Mouse (Mus musculus) skeletal muscle tissue, adult 2 months (tissue): ENCODE measurements at regions not wholly inside any gene's neighbourhood (a gene's known extent, or its start where the extent isn't known, plus 50 kb on each side); places are given as distances from the start of the nearest gene placed in this dataset.

ENCODE experiments used
- DNase-seq: peaks from one replicate; pipeline ENCODE4 v3.0.0-alpha.2; 2012; ENCODE audit warnings: low read depth, low spot score

DNA sequence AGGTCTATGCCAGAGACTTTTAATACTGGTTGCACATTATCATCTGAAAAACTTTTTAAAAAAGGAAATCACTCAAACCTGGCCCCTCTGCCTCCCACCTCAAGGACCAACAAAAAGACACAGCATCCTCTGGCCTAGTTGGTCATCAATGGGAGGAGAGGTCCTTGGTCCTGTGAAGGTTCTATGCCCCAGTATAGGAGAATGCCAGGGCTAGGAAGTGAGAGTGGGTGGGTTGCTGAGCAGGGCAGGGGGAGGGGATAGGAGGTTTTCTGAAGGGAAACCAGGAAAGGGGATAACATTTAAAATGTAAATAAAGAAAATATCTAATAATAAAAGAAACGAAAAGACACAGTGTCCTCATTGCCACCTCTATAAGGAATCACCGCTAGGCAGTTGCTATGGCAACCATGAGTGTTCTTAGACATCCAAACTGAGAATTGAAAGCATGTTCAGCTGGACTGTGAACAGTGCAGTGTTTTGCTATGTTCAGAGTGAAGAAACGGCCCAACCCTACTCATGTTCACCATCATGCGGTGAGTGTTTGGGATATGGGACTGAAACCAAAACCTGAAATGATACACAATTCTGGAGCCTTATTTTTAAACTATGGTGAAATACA, 82.5 kb upstream of the 4933402D24Rik start:
- no peak for DNase-seq

DNA sequence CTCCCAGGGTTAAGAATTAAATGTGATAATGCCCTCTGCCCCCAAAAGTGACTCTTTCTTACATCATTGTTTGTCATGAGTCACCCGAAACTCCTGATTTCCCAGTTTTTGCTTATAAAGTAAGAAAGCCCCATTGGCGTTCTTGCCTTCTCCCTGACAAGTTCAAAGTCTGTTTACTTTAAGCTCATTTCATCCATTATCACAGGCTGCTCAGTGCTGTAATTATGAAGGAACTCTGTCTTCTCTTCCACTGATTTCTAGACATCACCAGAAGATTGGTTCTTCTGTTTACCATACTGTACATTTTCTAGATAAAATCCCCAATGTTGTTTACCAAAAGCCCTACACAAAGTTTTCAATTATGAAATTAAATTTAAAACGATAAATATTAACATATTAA, 81.2 kb upstream of the 4933402D24Rik start:
- DNase-seq = no peak

DNA sequence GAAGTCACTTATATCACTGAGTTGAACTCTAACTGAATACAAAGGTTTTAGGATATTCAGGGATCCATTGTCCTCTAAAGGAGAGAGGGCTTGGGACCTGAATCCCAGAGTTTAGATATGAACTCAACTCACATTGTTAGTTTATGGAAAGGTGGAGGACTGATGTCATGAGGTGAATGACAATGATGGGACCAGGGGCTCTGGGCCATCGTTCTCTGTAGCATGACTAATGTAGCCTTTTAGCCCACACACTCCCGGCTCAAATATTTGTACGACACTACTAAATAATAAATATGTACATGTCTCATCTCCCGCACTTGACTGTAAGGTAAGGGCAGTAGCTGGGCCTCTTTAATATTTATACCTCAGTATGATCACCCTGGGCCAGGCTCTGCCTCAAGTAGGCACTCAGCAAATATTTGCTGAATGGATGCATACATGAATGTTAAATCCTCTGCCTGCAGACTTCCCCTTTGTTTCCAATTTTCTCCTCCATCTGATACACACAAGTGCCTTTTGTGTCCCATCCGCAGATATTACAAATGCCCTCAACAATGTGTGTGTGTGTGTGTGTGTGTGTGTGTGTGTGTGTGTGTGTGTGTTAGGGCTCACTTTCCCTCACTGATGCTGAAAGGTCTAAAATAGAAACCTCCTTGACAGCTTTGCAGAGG, 59.2 kb upstream of the 4933402D24Rik start:
- no peak for DNase-seq

DNA sequence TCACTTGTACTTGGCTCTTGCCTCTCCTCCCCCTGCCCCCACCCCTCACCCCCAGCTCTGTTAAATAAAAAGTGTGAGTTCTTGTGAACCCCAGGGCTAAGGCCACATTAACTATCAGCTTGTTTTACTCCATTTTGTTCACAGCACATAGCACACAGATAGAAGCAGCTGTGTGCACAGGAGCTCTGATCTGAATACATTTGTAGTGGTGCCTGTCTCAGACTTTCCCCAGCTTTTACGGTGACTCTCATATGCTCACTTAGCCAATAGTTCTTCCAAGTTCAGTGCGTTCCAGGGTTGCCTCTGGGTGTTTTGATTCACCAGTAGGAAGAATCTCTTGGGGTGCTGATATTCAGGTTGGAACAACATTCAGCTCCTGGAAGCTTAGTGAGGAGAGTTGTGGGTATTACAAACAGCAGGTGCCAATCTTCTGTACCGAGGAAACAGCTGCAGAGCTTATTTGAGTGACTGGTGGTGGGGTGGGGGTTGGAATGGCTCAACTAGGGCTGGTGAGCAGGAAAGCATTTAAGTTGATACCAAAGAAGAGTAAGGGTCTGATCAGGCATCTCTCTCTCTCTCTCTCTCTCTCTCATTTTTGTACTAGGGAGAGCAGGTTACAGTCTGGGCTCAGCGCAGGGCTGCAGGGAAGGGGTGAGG, 51.7 kb upstream of the 4933402D24Rik start:
- no peak for DNase-seq

DNA sequence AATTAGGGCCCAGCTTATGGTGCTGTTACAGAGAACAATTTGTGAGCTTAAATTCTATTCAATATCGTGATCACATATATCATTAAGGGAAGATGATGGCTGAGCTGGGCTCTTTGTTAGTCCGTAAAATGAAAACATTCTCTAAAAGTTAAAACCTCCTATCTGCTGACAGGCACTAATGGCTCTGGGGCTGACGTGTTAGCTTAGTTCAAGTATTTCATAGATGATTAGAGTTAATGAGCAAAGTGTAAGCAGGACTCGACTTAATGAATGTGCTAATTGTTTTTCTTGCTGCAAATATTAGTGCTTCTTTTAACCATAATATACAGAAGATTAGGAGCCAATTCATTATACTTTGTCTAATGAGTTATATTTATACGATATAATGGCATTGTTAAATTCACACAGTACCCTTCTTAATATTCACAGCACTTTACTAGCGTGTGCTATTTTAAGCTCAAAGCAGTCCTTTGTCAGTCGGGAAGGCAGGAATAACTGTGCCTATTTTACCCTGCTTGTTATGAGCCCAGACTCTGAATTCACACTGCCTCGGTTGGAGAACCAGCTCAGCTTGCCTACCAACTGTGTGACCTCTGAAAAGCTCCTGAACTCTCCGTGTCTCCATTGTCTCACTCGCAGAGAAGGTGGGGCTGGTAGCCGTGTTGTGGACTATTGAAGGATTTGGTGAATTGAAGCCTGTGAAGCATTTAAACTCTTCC, 50.6 kb upstream of the 4933402D24Rik start:
- DNase-seq = no peak
